Mouse (Mus musculus): Measurements from ENCODE around the gene Hist1h2ak. TPM values are rescaled to one million over a fixed set of nuclear protein-coding genes. Genes with fewer than 3 reads are reported as not detected.
"Not testable (repeated sequence)": the region's sequence is repeated elsewhere in the genome, so short reads cannot be mapped to it uniquely, and the experiment has no call there.

The Hist1h2ak gene
- total RNA-seq (2017) = 950 and 1,047 TPM in 2 replicates

DNA sequence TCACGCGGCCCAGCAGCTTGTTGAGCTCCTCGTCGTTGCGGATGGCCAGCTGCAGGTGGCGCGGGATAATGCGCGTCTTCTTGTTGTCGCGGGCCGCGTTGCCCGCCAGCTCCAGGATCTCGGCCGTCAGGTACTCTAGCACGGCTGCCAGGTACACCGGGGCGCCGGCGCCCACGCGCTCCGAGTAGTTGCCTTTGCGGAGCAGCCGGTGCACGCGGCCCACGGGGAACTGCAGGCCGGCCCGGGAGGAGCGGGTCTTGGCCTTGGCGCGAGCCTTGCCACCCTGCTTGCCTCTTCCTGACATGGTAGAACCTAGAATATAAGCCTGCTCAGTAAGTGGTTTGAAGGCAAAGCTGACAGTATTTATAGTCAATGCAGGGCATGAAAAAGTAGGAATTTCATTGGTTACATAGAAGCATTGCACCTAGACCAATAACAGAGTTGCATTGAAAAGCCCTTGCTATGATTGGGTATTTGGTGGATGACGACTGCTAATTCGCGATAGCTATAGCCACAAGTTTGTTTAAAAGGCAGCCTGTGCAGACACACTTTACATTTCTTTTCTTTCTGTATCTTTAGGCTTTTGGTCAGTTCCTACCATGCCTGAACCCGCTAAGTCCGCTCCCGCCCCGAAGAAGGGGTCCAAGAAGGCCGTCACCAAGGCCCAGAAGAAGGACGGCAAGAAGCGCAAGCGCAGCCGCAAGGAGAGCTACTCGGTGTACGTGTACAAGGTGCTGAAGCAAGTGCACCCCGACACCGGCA is at the start of gene Hist1h2ak, which contains the start of gene Hist1h2bn:
Gene Hist1h2ak, minus strand, starts transcription at position 304 of the 762 bp plus-strand sequence.
Gene Hist1h2bn, plus strand, starts transcription at position 600 of the 762 bp plus-strand sequence.
- peak; percentile 85 for ATAC-seq (replicated peaks; ENCODE audit: low read depth, poor library complexity, severe bottlenecking)

DNA sequence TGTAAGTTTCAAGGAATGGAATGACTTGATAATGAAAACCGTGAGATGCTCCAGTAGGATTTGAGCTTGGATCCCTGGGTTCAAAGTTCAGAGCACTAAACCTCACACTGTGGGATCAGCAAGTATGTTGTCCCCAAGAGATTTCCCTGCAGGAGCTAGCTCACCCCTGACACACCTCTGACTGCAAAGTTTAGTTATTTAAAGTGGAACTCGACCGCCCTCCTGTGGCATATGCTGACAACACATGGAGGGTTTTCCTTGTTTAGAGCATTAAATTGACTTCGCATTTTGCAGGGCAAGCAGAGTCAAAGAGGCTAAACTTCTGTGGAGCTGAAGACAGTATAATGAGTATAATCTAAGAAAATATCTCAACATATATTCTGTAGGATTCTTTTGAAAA is 49.4 kb upstream of the Hist1h2ak start:
- peak; percentile 94 for ATAC-seq (replicated peaks; ENCODE audit: low read depth, poor library complexity, severe bottlenecking)

DNA sequence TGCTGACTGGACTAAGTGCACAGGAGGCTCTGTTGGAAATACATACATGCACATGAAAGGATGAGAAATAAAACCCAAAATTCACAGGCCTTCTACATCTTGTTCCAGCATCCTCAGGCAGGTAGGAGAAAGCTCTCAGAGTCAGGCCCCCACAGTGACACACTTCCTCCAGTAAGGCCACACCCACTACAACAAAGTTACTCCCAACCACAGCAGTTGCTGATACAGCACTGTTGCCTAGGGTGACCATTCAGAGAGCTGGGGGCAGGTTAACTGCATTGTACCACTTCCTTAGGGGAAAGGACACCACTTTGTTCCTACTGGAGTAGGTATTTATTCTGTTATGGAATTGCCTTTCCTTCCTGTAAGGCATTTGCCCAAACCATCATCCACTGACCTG is 43.5 kb upstream of the Hist1h2ak start:
- ATAC-seq (replicated peaks; ENCODE audit: low read depth, poor library complexity, severe bottlenecking) = peak; percentile 98

DNA sequence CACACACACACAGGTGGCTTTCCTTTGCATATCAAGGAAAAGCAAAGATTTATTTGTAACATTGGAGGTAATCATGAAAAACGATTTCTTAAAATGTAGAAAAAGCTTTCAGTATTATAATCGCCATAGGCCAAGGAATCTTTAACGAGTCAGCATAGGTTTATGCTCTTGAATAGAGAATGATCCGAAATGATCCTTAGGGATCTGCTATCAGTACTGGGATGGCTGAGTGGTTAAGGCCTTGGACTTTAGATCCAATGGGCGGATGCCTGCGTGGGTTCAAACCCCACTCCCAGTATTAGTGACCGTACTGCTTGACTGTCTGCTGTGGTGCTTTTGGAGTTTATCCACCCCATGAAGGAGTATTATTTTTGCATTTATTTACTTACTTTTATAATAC is 42.0 kb upstream of the Hist1h2ak start:
- ATAC-seq (replicated peaks; ENCODE audit: low read depth, poor library complexity, severe bottlenecking) = no peak

DNA sequence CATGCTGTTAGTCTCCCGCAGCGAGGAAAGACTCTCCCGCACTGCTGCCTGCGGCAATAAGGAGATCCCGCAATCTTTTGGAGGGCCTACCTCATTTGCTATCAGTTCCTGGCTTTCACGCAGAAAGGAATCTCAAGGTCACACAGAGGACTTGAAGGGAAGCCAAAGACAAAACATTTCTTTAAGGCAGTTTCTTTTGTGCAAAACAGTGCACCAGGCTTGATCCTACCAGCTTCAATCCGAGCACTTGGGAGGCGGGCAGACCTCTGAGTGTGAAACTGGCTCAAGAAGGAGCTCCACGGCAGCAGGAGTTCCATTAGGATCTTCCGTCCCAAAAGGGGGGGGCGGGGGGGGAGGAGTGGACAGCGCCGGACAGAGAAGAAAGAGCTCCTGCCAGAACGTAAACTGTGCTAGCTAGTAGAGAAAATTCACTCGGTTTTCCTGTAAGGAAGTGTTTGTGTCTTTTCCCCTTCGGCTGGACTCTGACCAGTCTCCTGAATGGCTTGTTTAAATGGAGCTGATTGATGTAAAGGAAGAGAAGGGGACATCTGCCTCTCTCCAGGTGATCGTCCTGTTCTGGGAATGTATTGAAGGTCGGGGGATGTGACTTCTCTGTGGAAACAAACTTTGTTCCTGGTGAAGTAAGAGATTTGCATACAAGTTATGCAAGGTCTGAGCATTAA is 37.1 kb upstream of the Hist1h2ak start:
- no peak for ATAC-seq (replicated peaks; ENCODE audit: low read depth, poor library complexity, severe bottlenecking)

DNA sequence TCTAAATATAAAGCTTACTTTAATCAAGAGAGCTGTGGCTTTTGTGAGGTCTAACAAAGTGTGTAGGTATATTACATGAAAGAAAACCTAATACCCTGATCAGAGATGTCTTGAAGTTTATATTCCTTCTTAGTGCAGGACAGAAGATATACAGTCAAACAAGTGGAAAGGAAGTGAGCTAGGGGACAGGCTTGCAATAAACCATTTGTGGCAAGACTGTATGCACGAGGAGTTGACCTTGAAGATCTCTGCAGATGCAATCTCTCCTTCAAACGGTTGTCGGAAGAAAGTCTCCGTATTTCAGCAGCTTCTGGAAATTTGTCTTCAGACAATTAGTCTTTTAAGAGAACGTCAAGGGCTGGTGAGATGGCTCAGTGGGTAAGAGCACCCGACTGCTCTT is 36.3 kb upstream of the Hist1h2ak start:
- no peak for ATAC-seq (replicated peaks; ENCODE audit: low read depth, poor library complexity, severe bottlenecking)

DNA sequence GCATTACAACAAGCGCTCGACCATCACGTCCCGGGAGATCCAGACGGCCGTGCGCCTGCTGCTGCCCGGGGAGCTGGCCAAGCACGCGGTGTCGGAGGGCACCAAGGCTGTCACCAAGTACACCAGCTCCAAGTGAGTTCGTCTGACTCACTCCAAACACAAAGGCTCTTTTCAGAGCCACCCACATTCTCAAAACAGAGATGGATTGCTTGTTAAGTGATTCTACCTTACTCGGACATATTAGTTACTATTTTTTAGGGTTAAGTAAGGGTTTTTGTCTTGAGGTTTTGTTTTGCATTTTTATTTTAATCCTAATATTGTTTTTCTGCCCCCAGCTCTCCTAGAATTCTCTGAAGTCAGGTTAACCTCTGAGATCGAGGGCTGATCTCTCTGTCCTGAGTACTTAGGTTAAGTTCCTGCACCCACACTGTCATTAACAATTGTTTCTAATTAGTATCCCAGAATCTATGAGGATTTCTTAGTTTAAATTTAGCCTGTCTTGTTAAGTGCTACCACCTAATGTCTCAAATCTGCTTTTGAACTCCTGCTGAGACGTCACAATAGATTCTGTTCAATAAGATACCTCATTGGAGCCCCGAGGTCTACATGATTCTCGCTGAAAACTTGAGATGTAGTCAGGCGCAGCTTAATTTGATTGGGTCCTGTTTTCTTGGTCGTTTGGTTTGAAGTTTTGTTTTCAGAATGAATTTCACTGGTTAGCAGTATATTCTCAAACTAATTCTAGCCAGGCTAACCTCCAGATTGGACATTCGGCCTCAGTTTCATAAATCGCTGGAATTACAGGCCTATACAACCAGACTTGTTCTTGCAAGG is 34.4 kb upstream of the Hist1h2ak start:
- no peak for ATAC-seq (replicated peaks; ENCODE audit: low read depth, poor library complexity, severe bottlenecking)

DNA sequence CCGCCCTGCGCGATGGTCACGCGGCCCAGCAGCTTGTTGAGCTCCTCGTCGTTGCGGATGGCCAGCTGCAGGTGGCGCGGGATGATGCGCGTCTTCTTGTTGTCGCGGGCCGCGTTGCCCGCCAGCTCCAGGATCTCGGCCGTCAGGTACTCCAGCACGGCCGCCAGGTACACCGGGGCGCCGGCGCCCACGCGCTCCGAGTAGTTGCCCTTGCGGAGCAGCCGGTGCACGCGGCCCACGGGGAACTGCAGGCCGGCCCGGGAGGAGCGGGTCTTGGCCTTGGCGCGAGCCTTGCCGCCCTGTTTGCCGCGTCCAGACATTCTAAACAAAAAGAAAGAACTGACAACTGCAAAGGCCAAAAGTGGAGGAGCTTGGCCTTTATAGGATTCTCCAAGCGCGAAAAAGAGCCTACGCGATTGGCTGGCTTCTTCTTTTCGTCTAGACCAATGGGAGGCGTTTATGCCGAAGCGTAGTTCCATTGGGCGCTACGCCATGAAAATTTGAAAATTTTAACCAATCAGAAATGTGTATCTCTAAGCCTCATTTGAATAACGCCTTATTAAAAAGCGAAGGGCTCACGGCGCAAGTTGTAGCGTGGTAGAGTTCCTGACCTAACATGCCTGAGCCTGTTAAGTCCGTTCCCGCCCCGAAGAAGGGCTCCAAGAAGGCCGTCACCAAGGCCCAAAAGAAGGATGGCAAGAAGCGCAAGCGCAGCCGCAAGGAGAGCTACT is 33.4 kb upstream of the Hist1h2ak start, which contains the start of the genes Hist1h2an and Hist1h2bp:
Gene Hist1h2an, minus strand, starts transcription at position 320 of the 731 bp plus-strand sequence.
Gene Hist1h2bp, plus strand, starts transcription at position 563 of the 731 bp plus-strand sequence.
- peak; percentile 86 for ATAC-seq (replicated peaks; ENCODE audit: low read depth, poor library complexity, severe bottlenecking)

DNA sequence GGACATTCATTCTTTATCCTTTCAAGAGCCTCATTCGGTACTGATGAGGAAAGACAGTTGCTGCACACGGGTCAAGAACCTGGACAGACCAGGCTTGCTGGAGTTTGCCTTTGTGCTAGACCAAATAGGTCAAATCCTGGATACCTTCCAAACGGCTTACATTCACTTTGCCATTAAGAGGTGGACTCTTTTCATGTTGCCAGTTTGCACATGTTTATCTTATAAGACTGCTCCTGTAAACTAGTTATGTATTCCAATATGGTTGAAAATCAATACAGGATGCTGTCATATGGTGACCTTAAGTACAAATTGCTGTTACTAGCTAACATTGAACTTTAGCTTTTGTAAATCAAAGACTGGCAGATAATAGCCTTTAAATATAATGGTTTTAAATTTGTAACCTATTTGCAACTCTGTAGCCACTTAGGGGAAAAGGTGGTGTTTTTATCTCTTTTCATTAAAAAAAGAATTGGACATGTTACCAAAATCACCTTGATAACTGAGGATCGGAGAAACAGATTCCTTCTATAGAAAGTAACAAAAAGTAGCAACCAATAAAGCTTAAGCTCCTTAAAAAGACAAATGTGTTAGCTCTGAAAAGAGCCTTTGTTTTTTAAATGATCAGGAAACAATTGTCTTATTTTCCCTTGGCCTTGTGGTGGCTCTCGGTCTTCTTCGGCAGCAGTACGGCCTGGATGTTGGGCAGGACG is 32.7 kb upstream of the Hist1h2ak start:
- no peak for ATAC-seq (replicated peaks; ENCODE audit: low read depth, poor library complexity, severe bottlenecking)

DNA sequence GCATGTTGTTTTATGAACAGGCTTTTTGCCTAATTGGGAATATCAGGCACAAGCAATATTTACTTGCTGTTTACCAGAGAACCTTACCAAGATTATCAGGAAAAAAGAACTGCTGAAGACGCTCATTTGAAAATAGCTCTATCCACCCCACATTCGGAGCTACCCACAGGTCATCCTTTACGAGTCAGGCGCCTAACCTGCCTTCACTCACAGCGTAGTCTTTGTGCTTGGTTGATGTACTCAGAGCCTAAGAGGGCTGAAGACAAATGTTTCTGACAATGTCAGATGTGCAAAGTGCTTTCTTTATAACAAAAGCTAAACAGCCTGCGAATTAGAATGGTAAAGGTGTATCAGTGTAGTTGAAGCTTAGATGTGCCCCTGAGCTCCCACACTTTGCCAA is 30.7 kb upstream of the Hist1h2ak start:
- ATAC-seq (replicated peaks; ENCODE audit: low read depth, poor library complexity, severe bottlenecking) = no peak

DNA sequence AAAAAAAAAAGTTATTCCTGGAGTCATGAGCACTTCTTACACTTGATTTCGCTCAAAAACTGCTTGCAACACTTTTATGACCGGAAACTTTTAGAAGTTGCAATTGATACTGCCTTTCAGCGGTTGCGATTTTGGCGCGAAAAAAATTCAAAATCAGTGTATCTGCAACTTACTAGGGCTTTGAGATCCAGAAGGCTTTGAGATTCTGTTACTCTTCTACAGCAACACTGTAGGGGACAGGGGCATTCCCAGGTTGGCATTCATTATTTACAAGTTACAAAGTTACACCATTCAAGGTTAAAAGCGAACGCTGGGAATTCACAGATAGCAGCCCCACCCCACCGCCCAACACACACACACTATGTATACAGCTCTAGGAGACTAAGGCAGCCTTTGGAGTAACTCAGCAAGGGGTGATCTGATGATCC is 30.1 kb upstream of the Hist1h2ak start:
- ATAC-seq (replicated peaks; ENCODE audit: low read depth, poor library complexity, severe bottlenecking) = no peak

DNA sequence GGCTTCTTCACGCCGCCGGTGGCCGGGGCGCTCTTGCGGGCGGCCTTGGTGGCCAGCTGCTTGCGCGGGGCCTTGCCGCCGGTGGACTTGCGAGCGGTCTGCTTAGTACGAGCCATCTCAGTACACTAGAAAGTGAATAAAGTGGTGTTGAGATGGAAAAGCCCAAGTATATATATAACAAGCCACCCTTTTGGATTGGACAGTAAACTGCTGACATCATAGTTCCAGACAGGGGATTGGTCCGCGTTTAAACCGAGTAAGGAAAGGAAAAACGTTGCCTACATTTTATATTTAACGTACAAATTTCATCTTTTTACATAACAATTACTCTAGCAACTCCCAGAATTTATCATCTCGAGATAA is 29.6 kb upstream of the Hist1h2ak start, which contains the start of gene Hist1h3i:
Gene Hist1h3i, minus strand, starts transcription at position 116 of the 363 bp plus-strand sequence.
- peak; percentile 33 for ATAC-seq (replicated peaks; ENCODE audit: low read depth, poor library complexity, severe bottlenecking)

DNA sequence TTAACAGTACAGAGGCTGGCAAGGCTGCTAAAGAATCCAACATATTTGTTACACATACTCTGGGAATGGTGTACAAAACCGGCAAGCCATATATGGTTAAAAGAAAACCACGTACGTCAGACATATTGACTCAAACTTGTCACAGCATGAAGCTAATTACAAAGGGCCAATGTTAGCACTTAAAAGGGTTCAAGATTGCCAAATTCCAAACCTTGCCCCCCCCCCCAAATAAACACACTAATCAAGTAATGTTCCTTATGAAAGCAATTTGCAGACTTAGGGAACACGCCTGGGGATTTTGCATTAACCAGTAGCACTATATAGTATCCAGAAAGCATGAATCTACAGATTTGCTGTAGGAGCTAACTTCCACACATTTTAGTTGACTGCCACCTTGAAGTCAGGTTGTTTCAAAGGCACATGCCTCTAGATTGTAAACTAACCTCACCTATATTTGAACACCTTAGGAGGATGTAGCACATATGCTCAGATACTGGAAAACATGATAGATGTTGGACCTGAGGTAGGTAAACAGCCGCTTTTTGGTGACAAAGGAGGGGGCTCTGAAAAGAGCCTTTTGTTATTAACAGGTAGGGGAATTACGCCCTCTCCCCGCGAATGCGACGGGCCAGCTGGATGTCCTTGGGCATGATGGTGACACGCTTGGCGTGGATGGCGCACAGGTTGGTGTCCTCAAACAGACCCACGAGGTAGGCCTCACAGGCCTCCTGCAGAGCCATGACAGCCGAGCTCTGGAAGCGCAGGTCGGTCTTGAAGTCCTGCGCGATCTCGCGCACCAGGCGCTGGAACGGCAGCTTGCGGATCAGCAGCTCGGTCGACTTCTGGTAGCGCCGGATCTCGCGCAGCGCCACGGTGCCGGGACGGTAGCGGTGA is 29.0 kb upstream of the Hist1h2ak start:
- ATAC-seq (replicated peaks; ENCODE audit: low read depth, poor library complexity, severe bottlenecking) = not testable (repeated sequence)

DNA sequence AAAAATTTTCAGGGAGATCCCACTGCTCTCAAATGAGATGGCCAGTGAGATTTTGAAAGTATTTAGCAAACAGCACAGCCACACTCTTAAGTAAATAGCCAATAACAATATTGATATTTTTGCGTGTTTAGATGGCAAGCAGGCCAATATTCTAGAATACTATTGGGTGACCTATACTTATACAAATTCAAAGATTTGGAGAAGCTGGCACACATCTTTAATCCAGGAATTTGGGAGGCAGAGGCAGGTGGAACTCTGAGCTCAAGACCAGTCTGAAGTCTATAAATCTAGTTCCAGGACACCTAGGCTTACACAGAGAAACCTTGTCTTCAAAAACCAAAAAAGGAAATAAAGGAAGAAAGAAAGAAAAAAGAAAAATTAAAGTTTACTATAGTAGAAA is 28.0 kb upstream of the Hist1h2ak start:
- ATAC-seq (replicated peaks; ENCODE audit: low read depth, poor library complexity, severe bottlenecking) = no peak

DNA sequence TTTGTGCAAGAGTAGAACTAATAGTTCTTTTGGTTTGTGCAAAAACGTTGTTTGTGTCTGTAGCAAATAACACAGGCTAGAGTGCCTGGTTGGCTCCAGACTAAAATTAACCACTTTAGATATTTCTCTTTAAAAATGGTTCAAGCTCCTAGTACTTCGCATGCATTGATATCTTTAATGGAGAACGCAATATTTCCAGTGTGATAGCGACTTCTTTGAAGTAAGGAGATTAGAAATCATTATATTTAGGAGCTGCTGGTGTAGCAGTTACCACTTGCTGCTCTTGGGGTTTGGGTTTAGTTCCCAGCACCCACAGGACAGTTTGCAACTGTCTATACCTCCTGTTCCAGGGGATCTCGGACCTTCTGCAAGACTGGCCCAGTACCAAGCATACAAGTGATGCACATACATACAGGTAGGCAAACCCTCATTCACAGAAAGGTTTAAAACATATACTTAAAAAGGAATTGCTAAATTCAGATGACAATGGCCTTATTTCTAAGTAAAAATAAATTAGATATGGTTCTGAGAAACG is 27.5 kb upstream of the Hist1h2ak start:
- ATAC-seq (replicated peaks; ENCODE audit: low read depth, poor library complexity, severe bottlenecking) = no peak

DNA sequence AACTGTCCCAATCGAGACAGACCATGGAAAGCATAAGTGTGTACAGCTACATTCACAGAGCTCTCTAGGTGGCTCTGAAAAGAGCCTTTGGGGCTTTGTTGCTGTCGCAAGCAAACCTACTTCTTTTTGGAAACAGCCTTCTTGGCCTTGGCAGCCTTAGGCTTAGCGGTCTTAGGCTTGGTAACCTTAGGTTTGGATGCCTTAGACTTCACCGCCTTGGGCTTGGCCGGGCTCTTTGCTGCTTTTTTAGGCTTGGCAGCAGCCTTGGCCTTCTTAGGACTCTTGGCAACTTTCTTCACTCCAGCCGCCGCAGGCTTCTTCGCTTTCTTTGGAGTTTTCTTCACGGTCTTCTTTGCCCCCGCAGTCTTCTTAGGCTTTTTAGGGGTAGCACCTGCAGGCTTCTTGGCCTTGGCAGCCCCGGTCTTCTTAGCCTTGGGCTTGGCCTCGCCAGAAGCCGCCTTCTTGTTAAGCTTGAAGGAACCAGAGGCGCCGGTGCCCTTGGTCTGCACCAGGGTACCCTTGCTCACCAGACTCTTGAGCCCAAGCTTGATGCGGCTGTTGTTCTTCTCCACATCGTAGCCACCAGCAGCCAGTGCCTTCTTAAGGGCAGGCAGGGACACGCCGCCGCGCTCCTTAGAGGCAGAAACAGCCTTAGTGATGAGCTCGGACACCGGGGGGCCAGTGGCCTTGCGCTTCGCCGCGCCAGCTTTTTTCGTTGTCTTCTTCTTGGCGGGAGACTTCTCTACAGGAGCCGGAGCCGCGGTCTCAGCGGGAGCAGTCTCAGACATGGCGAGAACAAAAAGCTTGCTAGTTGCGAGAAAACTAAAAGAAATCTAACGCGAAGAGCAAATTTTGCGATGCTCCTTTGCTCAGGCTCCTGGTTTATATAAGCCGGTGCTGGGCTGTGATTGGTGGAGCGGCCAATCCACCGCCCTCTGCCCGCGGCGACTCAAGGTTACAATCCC is 26.4 kb upstream of the Hist1h2ak start, which contains the start of gene Hist1h1b:
Gene Hist1h1b, minus strand, starts transcription at position 859 of the 965 bp plus-strand sequence.
- peak; percentile 53 for ATAC-seq (replicated peaks; ENCODE audit: low read depth, poor library complexity, severe bottlenecking)
